Mouse (Mus musculus): Measurements from ENCODE around the gene Elk4. TPM values are rescaled to one million over a fixed set of nuclear protein-coding genes. Genes with fewer than 3 reads are reported as not detected.

Elk4 gene
- 100 to 1,000 TPM; 103 to 108 TPM for total RNA-seq (2021)
- long read RNA-seq, experiment 1, full-length matches to known transcripts: 1 of 5 reads
- long read RNA-seq, experiment 1, partial matches to known transcripts: 1 of 5 reads
- long read RNA-seq, experiment 1, other reads (novel, unspliced or antisense): 3 of 5 reads
- long read RNA-seq, experiment 2, partial matches to known transcripts: 0 of 1 reads
- long read RNA-seq, experiment 2, other reads (novel, unspliced or antisense): 1 of 1 reads

DNA sequence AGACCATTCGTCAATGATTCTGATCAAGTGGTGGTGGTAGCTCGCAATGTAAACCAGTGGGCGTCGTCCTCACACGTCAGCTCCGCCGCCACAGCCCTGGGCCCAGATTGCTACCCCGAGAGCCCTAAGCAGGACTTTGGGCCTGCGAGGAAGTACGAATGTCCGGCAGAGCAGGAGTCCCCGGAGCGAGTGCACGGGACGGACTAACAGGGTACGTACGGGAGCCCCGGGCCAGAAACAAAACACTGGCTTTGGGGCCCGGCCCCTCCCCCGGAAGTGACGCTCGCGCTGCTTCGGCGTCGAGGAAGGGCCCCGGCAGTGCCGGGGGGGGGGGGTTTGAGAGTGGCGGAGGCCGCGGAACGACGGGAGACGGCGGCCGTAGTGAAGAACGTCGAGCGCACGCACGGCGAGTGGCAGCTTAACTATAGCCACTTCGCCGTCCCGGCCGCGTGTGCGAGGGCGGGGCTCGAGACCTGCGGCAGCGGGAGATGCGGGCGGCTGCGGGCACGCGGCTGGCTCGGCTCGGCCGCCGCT lies at the start of gene Elk4:
Elk4 (plus strand) TSS at position 326 of the 534 bp plus-strand sequence.
- peak; percentile 95 to 98 for DNase-seq

DNA sequence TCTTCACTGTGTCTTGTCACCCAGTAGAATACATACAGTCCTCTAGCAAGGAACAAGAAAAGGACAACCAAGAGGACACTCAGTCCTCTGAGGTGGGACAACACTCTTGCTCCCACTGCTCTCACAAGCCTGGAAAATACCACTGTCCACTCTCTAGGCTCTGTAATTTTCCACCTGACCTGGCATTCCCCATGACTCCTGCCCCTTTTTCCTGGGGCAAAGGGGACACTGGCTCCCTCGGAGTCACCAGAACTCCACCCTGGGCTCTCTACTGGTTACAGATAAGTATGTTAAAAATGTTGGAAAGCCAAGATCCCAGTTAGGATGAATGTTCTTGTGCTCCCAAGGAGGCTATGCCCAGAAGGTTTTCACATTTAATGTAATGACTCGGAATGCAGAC lies 46.4 kb upstream of the Elk4 start:
- DNase-seq: no peak

DNA sequence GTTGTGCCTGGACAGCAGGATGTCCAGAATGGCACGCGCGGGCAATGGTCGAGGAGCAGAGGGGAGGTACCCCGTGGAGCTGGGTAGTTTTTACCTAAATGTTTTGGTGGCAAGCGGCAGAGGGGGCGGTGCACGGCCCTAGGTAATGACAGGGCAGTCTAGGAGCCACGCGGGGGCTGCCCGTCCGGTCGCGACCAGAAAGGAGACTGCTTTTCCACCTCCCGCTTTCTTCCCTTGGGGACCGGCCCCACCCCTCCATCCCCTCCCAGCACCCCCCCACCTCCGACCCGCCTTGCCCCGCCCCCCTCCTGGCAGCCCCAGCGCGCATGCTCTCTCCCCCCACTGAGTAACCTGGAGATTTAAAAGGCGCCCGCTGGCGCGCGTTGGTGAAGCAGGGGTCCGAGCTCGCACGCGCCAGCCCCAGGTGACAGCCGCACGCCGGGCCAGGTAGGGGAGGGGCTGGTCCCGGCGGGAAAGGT lies 44.8 kb upstream of the Elk4 start, which contains the start of gene Slc45a3:
Slc45a3 (plus strand) TSS at position 362 of the 479 bp plus-strand sequence.
- peak; percentile 80 to 86 for DNase-seq

DNA sequence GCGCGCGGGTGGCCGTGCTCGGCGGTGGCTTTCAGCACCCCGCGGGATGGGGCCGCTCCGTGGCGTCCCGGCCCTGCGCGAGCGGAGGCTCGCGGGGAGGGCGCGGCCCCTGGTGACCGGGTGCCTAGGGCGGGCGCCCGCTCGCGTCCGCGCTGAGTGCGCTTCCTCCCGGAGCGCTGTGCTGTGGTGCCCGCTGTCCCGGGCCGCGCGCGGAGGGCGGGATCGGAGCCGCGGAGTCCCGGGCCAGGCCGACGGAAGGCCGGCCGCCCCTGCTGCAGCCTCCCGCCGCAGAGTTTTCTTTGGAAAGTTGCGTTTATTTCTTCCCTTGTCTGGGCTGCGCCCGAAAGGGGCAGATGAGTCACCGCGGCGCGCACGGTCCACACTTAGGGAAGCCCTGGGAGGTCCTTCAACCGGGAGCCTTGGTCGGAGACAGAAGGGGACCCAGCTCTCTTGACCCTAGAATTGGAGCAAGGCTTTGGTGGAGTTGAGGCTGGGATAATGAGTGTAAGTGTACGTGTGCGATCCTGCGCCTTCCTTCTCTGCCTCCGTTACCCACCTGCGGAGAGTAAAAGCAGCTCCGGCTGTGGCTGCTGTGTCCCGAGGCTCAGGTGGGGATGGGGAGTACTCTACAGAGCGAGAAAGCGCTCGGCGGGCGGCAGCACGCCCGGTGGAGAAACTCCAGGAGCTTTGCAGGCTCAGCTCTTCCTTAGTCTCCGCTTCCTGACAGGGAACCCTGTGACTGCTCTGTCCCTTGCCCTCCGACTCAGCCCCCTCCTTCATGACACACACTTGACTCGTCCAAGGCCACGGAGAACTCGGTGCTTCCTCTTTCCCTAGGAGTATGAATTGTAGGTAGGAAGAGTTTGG lies 44.1 kb upstream of the Elk4 start:
- peak; percentile 75 to 77 for DNase-seq

DNA sequence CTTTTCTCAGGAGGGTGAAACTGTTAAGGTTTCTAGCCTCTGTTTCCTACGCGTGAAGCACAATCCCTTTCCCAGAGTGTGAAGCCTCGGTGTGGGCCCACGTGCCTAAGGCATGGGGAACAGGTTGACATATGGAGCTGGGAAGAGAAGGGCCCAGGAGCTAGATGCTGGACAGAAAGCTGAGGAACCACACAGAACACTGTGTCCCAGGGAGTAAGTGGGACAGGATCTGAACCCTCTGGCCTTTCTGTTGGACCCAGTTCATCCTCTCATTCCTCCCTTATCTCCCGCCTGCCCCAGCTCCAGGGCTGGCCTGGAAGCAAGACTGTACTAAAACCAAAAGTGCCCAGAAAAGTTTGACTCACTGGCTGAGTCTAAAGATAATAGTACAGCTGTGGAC lies 43.3 kb upstream of the Elk4 start:
- peak in 1 of 2 experiments; percentile 22 for DNase-seq

DNA sequence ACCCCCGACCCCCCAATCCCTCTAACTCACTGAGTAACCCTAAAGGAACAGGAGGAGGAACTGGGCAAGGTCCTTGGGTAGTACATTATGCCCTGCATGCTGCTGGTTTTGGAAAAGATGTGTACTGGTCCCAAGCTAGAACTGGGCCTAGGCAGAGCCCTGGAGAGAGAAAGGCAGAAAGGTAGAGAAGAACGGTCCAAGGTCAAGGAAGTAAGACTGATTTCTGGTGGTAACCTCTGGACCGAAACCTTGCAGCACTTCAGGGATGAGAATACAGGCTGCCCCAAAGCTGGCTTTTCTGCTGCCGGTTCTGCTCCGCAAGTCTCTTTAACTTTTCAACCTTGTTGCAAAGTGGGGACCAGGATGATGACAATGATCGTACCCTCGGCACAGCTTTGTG lies 42.8 kb upstream of the Elk4 start:
- DNase-seq: no peak

DNA sequence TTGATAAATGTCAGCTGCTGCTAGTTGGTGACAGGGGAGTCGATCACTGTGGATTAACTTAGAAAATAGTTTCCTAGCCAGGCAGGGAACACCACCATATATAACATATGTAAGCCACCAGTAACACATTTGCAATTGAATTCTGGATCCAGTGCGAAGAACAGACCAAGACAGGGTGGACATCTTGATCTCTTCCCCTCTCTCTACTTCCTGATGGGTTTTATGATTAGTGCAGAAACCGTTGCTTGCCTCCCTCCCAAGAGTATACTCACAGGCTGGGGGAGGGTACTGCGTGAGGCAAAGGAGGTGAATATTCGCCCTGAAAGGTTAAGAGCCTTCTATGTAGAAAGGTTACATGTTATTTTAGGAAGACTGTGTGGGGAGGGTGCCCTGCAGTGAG lies 41.6 kb upstream of the Elk4 start:
- DNase-seq: no peak

DNA sequence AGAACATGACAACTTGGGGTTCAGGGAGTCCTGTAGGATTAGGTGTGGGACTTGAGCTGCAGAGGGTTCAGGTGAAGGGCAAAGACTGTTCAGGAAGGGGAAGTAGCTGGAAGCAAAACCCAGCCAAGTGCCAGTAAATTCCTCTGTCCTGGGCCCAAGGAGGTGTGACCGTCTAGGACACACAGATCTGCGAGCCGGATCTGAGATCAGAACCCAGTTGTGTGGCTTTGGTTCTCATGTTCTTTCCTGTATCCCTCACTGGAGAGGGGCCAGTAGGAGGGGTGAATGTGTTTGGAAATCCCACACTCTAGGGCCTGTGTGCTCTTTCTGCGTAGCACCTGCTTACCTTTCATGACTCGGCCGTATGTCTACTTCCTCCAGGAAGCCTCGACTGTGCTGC lies 40.1 kb upstream of the Elk4 start:
- no peak for DNase-seq

DNA sequence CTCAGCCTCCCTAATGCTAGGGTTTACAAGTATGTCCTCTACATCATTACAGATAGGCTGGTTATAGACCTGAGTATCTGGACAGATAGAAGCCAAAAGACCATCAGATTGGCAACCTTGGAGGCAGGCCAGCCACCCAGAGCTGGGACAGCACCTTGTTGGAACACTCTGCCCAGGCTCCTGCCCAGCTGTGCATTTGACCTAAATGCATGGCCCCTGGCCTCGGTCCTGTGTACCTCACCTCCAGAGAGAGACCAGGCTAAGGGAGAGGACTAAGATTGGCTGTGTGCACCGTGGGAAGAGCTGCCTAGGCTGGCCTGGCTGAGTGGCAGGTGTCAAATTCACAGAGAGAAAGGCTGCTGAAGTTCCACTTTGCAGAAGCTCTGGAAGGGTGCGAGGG lies 38.9 kb upstream of the Elk4 start:
- DNase-seq: peak in 1 of 2 experiments; percentile 44

DNA sequence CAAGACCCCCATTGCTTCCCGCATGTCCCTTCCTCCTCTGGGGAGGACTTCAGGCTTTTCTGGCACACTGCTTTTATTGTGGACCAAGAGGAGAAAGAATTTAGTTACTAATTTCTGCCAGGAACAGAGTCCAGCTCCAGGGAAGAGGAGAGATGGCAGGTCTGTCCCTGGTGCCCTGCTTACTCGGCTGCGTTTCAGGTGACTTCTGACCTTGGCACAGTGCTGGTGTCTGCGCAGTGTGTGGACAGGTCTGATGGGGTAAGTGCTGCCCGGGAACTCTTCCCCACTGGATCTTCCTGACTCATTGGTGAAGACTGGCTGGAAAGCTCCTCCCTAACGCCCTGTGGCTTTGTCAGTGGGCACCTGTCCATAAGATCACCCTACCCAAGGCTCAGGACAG lies 38.4 kb upstream of the Elk4 start:
- DNase-seq: no peak

DNA sequence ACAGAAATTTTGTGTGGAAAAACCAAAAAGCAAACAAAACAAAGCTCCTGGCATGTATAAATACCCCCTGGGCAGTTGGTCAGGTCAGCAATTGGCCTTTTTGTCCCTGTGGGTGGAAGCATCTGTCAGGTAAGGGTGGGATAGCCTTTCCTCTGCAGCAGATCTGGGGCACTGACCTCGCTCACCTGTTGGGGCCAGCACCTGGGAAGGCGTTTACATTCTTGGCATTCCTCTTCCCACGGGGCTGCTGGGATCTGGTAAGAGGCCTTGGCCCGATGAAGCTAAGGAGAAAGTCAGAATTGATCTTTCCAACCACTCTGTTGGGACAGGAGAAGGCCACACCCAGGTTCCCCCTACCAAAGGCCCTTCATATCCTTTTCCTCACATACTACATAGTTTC lies 37.6 kb upstream of the Elk4 start:
- no peak for DNase-seq

DNA sequence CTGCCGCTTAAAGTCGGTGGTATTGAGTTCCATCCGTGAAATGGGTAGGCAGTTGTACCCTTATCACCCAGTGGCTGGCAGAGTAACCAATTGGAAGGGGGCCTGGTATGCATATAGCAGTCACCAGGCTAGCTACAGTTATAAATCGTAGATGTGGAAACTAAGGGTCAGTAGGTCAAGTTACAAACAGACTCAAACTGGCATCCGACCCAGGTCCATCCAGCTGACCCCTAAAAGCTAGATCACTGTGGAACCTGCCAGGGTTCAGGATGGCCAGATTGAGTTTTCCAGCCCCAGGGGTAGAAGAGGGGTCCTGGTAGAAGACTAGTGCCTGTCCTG lies 37.1 kb upstream of the Elk4 start:
- DNase-seq: no peak

DNA sequence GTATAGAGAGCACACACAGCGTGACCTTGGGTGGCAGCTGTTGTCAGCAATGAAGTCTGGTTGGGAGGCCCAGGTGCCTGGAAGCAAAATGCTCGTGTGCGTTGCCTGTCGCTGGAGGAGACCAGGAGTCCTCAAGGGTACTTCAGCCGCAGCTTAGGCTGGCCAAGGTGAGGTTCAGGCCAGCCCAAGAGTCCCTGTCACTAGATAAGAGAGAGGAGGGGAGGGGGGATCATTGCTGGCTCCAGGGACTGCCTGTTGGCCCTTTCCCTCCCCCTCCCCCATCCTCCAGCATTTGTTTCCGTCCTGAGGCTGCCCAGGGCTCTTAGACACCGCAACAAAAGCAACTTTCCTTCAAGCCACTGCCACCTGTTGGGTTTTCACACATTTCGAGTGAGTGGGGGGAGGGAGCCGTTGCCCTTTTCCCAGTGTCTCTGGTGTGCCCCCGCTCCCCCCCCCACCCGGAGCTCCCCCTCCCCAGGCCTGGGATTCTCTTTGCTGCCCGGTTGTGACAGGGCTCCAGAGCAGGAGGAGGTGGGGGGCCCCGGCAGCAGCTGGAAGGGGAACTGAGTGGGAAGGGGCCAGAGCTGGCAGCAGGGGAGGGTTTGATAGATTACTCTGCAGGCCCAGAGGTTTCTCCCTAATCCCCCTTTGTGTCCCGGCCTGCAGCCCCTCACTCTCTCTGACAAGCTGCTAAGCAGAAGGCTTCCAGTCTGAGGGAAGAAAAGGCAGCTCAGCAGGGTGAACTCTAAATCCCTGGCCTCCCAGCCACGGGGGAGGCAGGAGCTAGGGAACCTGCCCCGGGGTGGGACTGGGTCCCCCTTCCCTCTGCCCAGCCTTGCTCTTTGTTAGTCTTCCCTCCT lies 36.5 kb upstream of the Elk4 start:
- DNase-seq: no peak

DNA sequence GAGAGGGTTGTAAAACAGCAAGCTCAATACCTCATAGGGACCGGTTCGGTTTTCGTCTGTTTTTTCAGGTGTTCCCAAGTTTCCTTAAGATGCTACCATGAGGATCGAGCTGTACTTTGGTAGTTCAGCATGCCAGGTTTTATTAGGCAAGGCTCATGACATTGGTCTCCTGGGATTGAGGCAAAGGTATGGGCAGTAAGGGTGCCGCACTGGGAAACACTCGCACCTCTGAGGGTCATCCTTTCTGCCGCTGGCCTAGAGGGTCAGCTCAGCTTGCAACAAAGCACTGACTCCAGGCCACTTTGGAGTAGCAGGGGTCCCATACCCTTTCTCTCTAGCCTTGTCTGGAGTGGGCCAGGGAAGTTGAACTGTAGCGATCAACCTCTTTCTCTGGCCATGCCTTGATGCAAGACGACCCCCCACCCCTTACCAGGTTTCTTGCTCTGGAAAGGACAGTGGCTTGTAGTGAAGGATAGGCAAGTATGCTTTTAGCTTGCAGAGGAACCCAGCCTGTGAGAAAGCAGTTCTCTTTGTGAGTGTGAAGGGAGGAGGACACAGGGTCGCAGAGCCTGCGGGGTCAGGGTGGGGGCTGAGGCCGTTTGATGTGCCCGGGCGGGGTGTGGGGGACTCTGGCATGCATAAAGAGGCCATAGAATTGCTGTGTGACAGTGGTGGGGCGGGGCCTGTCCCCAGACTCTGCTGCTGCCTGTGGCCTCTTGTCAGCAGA lies 35.5 kb upstream of the Elk4 start:
- no peak for DNase-seq

DNA sequence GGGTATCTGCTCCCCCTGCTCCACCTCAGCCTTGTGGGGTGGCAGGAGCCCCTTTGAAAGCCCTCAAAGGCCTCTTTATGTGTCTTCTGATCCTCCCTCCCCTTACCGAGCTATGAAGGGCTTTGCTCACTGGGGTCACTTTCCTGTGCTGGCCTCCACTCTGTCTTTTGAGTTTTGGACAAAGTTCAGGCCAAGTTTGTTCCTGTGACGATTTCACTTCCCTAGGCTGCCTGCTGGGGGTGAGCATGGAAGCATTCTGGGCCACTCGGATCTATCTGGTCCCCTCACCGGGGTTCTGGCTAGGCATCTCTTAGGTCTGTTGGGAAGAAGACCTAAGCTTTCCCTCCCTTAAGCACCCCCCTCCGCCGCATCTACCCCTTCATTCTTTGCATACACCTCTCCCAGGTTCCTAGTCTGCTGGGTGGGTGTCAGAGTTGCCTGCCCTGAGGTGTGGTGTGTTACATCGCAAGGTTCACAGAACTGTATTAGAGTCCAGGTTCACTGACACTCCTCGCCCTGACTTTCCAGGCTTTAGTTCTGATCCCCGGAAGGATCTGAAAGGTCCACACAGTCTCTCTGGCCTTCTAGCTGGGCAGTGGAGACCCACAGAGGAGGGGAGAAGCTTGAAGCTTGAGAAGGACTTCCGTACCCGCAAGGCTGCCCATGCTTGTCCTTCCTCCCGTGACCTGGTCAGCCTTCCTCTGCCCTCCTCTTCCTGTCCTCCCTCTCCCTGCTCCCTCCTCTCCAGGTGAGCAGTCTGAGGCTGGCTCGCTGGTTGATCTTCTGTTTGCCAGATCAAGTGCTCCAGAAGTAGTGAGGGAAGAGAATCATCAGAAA lies 34.7 kb upstream of the Elk4 start:
- no peak for DNase-seq

DNA sequence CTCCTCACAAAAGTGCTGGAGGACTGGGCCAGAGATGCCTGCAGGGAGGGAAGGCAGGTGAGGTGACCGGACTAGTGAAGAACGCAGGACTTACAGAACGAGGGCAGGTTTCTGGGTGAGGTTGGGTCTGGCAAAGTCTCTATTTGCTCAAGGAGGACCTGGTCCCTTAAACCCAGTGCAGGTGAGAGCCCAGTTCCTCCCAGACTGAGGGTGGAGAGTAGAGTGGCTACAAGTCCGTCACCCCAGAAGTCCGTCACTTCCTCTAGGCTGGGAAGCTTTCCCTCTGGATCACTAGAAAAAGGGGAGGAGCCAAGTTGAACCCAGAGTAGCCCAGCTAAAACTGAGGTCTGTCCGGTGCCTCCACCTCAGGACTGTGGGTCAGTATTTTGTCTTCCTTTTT lies 33.4 kb upstream of the Elk4 start:
- no peak for DNase-seq

DNA sequence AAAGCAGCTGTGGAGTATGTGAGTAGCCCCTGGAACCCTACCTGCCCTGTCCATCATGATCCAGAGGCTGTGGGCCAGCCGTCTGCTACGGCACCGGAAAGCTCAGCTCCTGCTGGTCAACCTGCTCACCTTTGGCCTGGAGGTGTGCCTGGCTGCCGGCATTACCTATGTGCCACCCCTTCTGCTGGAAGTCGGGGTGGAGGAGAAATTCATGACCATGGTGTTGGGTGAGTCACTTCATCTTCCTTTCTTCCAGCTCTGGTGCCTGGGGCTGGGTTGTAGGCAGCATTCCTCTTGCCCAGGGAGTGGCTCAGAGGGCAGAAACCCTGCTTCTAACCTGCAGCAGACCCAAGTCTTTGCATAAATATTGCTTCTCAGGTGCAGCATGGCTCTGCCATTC lies 30.5 kb upstream of the Elk4 start:
- no peak for DNase-seq

DNA sequence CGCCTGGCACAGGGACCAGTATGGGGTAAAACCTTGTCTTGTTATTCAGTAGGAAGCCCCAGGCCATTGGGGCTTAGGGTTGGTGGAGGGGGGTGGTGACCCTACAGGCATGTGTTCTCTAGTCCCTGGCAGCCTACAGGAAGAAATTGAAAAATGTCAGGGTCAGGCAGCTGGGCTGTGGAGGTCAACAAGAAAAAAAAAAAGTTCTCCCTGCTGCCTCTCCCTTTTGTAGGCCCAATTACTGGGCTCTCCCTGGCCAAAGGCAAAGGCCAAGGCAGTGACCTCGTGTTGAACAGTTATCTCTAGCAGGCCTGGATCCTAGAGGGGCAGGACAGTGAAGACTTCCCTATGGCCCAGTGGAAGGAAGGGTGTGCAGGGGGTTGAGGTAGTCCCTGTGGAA lies 26.9 kb upstream of the Elk4 start:
- peak; percentile 61 to 74 for DNase-seq

DNA sequence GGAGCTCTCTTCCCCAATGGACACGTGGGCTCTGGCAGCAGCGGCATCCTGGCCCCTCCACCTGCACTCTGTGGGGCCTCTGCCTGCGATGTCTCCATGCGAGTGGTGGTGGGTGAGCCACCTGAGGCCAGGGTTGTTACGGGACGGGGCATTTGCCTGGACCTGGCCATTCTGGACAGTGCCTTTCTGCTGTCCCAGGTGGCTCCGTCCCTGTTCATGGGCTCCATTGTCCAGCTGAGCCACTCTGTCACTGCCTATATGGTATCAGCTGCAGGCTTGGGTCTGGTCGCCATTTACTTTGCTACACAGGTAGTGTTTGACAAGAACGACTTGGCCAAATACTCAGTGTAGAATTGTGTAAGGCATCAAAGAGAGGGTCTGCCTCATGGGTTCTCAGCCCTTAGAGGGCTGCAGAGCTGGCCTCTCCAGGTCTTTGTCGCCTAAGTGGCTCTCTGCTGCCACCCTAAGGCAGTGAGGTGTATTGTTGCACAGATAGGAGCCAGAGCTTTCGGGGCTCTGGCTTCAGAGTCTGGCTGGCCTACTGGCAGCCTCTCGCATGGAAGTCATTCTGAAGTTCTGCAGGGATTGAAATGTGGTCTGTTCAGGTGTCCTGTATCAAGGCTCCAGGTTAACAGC lies 25.9 kb upstream of the Elk4 start:
- DNase-seq: peak; percentile 85 to 87

DNA sequence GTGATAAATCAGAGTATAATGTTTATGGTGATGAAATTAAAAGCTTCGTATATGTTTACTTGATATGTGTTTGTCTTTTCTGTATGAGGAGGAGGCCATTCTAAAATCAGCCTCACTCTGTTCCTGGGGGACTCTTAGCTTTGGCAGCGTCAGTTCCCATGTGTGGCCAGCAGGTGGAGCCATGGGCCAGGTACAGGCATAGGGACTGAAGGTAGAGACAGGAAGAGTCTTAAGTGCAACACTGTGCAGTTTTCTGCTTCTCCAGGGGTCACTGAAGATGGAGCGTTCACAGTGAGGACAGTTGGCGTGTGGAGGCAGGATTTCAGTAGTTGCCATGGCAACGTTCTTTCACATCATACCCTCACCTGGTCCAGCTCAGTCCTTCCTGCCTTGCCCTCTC lies 24.5 kb upstream of the Elk4 start:
- DNase-seq: peak; percentile 81 to 84

Data from adrenal gland, postnatal 36 days (tissue).